Mouse (Mus musculus) kidney, postnatal 0 days (tissue): ENCODE measurements around the gene Olfr592. TPM values are rescaled to one million over a fixed set of nuclear protein-coding genes. Genes with fewer than 3 reads are reported as not detected.
"Not testable (repeated sequence)": the region's sequence is repeated elsewhere in the genome, so short reads cannot be mapped to it uniquely, and the experiment has no call there.

Experiments used
- ATAC-seq: fragments of 200-750 bp; cut with Nextera tagmentation; replicated peaks from 2 replicates; pipeline ENCODE4 v1.8.0; 2017; ENCODE audit warnings: low read depth, moderate number of reproducible peaks, moderate TSS enrichment, moderate library complexity; ENCODE audit not compliant: low FRiP score
- DNase-seq: peaks from one replicate; pipeline ENCODE4 v3.0.0-alpha.2; 2016; ENCODE audit warnings: low spot score
- H3K27ac ChIP-seq: fragments of 300-500 bp; sonication (generic); 2 replicates; pipeline ENCODE4 v1.5.1; 2014; ENCODE audit warnings: mild to moderate bottlenecking
- H3K27me3 ChIP-seq: fragments of 300-500 bp; sonication (generic); 2 replicates; pipeline ENCODE4 v1.6.1; 2014; ENCODE audit warnings: low read length, mixed read lengths; ENCODE audit not compliant: insufficient read depth
- H3K36me3 ChIP-seq: fragments of 300-500 bp; sonication (generic); 2 replicates; pipeline ENCODE4 v1.6.1; 2014; ENCODE audit warnings: low read length, mixed read lengths; ENCODE audit not compliant: insufficient read depth
- H3K4me1 ChIP-seq: fragments of 300-500 bp; sonication (generic); replicated peaks from 2 replicates; pipeline ENCODE4 v1.6.1; 2014; ENCODE audit warnings: antibody characterized with exemption, low read length, mixed read lengths; ENCODE audit not compliant: insufficient read depth
- H3K4me2 ChIP-seq: fragments of 300-500 bp; sonication (generic); 2 replicates; pipeline ENCODE4 v1.6.1; 2014; ENCODE audit warnings: mild to moderate bottlenecking, low read length, moderate library complexity, mixed read lengths
- H3K4me3 ChIP-seq: fragments of 300-500 bp; sonication (generic); replicated peaks from 2 replicates; pipeline ENCODE4 v1.5.1; 2014; ENCODE audit warnings: low read depth, low read length
- H3K9ac ChIP-seq: fragments of 300-500 bp; sonication (generic); 2 replicates; pipeline ENCODE4 v1.6.1; 2014; ENCODE audit warnings: low read depth, low read length
- H3K9me3 ChIP-seq: fragments of 300-500 bp; sonication (generic); replicated peaks from 2 replicates; pipeline ENCODE4 v1.6.1; 2016; ENCODE audit warnings: low read length, inconsistent platforms, mixed read lengths
- CTCF ChIP-seq: IDR thresholded peaks from 2 replicates; pipeline ENCODE4 v1.5.1; 2016; ENCODE audit warnings: antibody characterized with exemption, low read depth, mild to moderate bottlenecking, moderate library complexity
- WGBS: fragments of 180-500 bp; shearing (Covaris S2); extraction: QIAGEN DNeasy Blood & Tissue Kit; methylation state at CpG from one replicate; pipeline ENCODE4 v1.1.7; 2014; 5-methylcytosine and 5-hydroxymethylcytosine counted together
- polyA plus RNA-seq: library from polyadenylated mRNA; unstranded; fragments of >200 nt; fragmentation: Nextera tagmentation; extraction: Ambion mirVana; gene quantifications from 2 replicates; pipeline ENCODE4 v1.2.1, GENCODE M21; 2015

Olfr592 gene
- polyA plus RNA-seq: not detected in 2 replicates

DNA sequence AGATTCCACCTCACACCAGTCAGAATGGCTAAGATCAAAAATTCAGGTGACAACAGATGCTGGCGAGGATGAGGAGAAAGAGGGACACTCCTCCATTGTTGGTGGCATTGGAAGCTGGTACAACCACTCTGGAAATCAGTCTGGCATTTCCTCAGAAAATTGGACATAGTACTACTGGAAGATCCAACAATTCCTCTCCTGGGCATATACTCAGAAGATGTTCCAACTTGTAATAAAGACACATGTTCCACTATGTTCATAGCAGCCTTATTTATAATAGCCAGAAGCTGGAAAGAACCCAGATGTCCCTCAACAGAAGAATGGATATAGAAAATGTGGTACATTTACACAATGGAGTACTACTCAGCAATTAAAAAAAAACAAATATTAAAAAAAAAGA lies at the start of gene Olfr592:
Gene Olfr592, plus strand, starts transcription at position 301 of the 400 bp plus-strand sequence.
- H3K27me3 ChIP-seq, H3K9me3 ChIP-seq, H3K4me2 ChIP-seq, H3K4me3 ChIP-seq, DNase-seq, ATAC-seq, H3K36me3 ChIP-seq, H3K4me1 ChIP-seq, H3K9ac ChIP-seq, H3K27ac ChIP-seq: not testable (repeated sequence)
- 76% methylated on average over 1 of the region's 1 CpGs for WGBS

DNA sequence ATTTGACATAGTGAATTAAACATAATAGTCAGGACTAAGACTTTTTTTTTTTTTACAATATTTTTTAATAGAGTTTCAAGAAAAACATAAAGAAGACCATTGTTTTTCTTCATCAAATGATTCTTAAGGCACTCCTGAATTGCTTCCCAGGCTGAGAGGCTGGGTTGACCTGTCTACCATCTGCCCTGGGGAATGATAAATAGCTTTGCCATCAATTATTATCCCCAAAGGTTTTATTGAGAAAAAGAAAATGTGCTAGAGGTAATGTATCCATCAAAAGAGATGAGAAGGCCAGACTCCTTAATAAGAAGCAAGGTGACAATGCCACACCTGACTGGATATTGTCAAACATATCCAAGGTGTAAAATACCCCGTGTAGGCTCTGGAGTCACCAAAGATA lies 44.0 kb upstream of the Olfr592 start, which contains the start of gene Olfr588-ps1:
Gene Olfr588-ps1, plus strand, starts transcription at position 301 of the 400 bp plus-strand sequence.
- 61% methylated on average over 1 of the region's 1 CpGs for WGBS
- Histone ChIP-seq H3K36me3 (no peaks in the 10 kb centered on the region), H3K9ac (no peak within 1 kb of the TSS), H3K4me1 (no peaks in the 10 kb centered on the region), H3K9me3 (no peaks in the 10 kb centered on the region), H3K27me3 (no peaks in the 10 kb centered on the region), H3K4me2 (no peak within 1 kb of the TSS), H3K27ac (no peak within 1 kb of the TSS), H3K4me3 (no peak within 1 kb of the TSS)
- DNase-seq: no peak
- TF ChIP-seq CTCF: no peak
- no peak for ATAC-seq

DNA sequence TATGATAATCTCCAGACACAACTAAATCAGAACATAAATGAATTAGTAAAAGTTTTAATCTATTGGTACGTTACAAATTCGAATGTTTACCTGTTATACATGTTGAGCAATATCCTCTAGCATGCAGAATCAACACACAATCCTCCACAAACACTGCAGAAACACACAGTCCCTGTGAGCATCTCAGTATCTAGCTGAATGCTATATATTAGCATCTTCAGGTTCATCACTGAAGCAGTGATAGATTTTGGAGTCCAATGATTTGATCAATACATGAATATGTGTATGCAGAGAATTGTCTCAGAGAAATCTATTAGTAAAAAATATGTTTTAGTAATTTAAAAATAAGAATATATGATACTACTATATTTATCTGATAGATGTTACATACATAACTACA lies 28.3 kb upstream of the Olfr592 start, which contains the start of gene Olfr589:
Gene Olfr589, minus strand, starts transcription at position 101 of the 400 bp plus-strand sequence.
- H3K9ac ChIP-seq: no peak within 1 kb of the TSS
- no peak within 1 kb of the TSS for H3K4me2 ChIP-seq
- DNase-seq (no peak), ATAC-seq (no peak)
- H3K27ac ChIP-seq: no peak within 1 kb of the TSS
- H3K4me1 ChIP-seq: no peaks in the 10 kb centered on the region
- H3K36me3 ChIP-seq: no peaks in the 10 kb centered on the region
- no peaks in the 10 kb centered on the region for H3K27me3 ChIP-seq
- no peak for TF ChIP-seq CTCF
- H3K9me3 ChIP-seq: no peaks in the 10 kb centered on the region
- 60% methylated on average over 2 of the region's 2 CpGs for WGBS
- no peak within 1 kb of the TSS for H3K4me3 ChIP-seq

DNA sequence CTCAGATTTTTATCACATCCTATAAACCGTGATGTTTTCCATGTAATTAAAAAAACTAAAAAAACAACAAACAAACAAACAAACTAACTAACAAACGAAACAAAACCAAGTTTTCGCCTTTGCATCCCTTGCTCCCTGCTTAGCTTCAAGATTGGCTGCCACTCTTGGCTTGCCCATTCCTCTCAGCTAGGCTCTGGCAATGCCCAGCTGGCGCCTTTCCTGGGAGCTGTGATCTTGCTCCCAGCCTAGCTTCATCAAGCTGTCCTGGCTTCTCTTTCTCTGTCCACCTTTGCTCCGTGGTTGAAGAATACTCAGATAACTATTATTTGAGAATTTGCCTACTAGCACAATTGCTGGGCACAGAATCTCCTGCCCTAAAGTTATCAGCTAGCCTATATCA lies 14.9 kb upstream of the Olfr592 start:
- Histone ChIP-seq H3K4me2 (no peak overlapping the region), H3K4me1 (no peaks in the 10 kb centered on the region), H3K9me3 (no peaks in the 10 kb centered on the region), H3K27me3 (no peaks in the 10 kb centered on the region), H3K9ac (no peak overlapping the region), H3K36me3 (no peaks in the 10 kb centered on the region), H3K4me3 (no peak overlapping the region), H3K27ac (no peak overlapping the region)
- TF ChIP-seq CTCF: no peak
- no peak for ATAC-seq
- no peak for DNase-seq
- WGBS: 71% methylated on average over 5 of the region's 5 CpGs

DNA sequence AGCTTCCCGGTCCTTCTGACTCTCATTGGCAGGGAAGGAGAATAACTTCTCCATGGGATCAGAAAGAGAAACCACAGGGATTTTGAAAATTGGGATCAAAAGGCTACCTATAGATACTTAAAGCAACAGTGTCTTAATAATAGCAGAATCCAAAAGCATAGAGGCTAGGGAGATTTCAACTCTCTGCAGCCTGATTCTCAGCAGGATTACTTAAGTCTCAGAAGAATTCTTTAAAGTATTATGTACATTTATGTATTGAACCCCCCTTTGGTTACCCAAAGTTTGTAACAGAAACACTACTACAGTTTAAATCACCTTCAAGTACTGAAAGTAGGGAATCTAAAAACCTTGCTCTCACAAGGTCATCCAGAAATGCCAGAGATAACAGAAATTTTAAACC lies 6.4 kb upstream of the Olfr592 start, which contains the start of gene Olfr591:
Gene Olfr591, minus strand, starts transcription at position 101 of the 400 bp plus-strand sequence.
- no peak within 1 kb of the TSS for H3K4me3 ChIP-seq
- no peaks in the 10 kb centered on the region for H3K27me3 ChIP-seq
- no peaks in the 10 kb centered on the region for H3K36me3 ChIP-seq
- no peak for ATAC-seq
- no peak within 1 kb of the TSS for H3K27ac ChIP-seq
- WGBS: 85% methylated on average over 1 of the region's 1 CpGs
- no peaks in the 10 kb centered on the region for H3K4me1 ChIP-seq
- H3K4me2 ChIP-seq: no peak within 1 kb of the TSS
- H3K9me3 ChIP-seq: no peaks in the 10 kb centered on the region
- H3K9ac ChIP-seq: no peak within 1 kb of the TSS
- no peak for DNase-seq
- TF ChIP-seq CTCF: no peak

DNA sequence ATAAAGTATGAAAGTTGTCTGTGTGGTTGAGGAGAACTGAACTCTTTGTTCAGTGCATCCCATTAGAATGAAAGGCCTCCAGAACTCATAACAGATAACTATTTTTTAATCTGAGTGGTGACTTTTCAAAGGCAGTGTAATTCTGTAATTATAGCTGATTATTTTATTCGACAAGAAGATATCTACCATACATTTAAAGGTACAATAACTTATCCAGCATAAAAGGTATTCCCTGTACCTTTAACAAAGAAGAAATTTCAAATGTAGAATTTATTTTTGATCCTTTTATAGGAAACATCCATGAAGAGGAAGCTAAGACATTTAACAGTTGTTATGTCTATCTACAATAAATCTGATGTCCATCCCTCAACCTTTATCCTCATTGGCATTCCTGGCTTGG lies 27.0 kb downstream of the Olfr592 start, which contains the start of gene Olfr593:
Gene Olfr593, plus strand, starts transcription at position 301 of the 400 bp plus-strand sequence.
- H3K27me3 ChIP-seq: no peaks in the 10 kb centered on the region
- no peak for TF ChIP-seq CTCF
- WGBS: 68% methylated on average over 1 of the region's 1 CpGs
- H3K9me3 ChIP-seq: no peaks in the 10 kb centered on the region
- no peak within 1 kb of the TSS for H3K4me3 ChIP-seq
- ATAC-seq (no peak), DNase-seq (no peak)
- H3K4me1 ChIP-seq: no peaks in the 10 kb centered on the region
- no peak within 1 kb of the TSS for H3K9ac ChIP-seq
- no peaks in the 10 kb centered on the region for H3K36me3 ChIP-seq
- no peak within 1 kb of the TSS for H3K4me2 ChIP-seq
- H3K27ac ChIP-seq: no peak within 1 kb of the TSS

DNA sequence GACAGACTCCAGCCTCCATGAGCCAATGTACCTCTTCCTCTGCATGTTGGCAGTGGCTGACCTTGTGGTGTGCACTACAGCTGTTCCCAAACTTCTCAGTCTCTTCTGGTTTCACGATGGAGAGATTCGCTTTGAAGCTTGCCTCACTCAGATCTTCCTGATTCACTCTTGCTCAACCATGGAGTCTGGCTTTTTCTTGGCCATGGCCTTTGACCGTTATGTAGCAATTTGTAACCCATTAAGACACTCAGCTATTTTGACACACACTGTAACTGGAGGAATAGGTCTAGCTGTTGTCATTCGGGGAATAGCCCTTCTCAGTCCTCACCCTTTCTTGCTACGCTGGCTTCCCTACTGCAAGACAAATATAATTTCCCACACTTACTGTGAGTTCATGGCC lies 27.4 kb downstream of the Olfr592 start:
- DNase-seq, H3K9me3 ChIP-seq, H3K4me2 ChIP-seq, H3K36me3 ChIP-seq, H3K9ac ChIP-seq, H3K4me1 ChIP-seq, H3K4me3 ChIP-seq, H3K27me3 ChIP-seq, H3K27ac ChIP-seq, ATAC-seq: not testable (repeated sequence)
- 84% methylated on average over 5 of the region's 5 CpGs for WGBS
